Mouse (Mus musculus): ENCODE measurements at regions not wholly inside any gene's neighbourhood (a gene's known extent, or its start where the extent isn't known, plus 50 kb on each side); places are given as distances from the start of the nearest gene placed in this dataset.

DNA sequence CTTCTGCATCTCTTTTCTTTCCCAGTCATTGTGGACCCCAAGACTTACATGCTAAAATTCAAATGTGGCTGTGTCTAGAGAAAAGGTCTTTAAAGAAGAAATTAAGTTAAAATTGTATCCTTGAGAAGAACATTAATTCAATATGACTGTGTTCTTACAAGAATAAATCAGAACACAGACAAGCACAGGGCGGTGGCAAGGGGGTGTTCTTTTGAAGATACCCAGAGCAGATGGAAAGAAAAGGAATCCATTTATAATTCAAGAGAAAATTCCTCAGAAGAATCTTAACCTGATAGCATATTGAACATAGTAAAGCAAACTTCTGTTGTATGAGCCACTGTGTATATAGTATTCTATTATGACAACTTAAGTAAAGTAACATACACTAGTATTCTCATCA lies 436.7 kb downstream of the Psat1 start:
- TF ChIP-seq CTCF (IDR thresholded peaks at IDR 0.05; ENCODE audit: insufficient read depth, low read depth, low read length): no peak
- no peak for TF ChIP-seq POLR2A (IDR thresholded peaks at IDR 0.05; ENCODE audit: insufficient read depth, low read depth, low read length)
